Mouse (Mus musculus) adrenal gland, postnatal 4 days (tissue): ENCODE data around the gene Gm49661. TPM values are rescaled to one million over a fixed set of nuclear protein-coding genes. Genes with fewer than 3 reads are reported as not detected.

Source experiments
- DNase-seq, 2 experiments: peaks; one replicate each; pipeline ENCODE4 v3.0.0; 2021 to 2022; ENCODE audit warnings: low spot score in 2 of 2, mixed read lengths in 2 of 2
- total RNA-seq, 2 experiments: library from RNA; stranded (reverse); gene quantifications; 2 replicates each; pipeline ENCODE4 v1.2.3; 2021

Gm49661 gene
- total RNA-seq, 2 experiments from 2014 or later = not detected

GRCm38 (mm10) chr8:84967532-84968304 lies 1.5 kb downstream of the Gm49661 start:
- no peak for DNase-seq

DNA sequence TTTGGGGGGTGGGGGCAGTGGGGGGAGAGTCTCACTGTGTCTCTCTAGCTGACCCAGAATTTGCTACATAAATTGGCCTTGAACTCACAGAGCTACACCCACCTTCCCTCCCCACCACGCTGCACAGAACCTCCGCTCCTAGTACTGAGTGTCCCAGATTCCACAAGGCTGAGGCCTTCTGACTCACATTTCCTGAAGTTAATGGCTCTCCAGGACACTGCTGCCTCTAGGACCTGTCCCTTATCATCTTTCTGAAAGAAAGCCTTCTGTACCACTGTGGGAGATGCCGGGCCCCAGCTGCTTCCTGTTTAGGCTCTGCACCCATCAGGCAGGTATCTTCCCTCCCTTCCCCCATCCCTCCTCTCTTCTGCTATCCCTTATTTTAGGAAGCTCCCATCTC lies 2.6 kb downstream of the Gm49661 start:
- no peak for DNase-seq

- peak; percentile 69 to 80 for DNase-seq
Measured at GRCm38 (mm10) chr8:84965731-84966291, 3.4 kb downstream of the Gm49661 start.

DNA sequence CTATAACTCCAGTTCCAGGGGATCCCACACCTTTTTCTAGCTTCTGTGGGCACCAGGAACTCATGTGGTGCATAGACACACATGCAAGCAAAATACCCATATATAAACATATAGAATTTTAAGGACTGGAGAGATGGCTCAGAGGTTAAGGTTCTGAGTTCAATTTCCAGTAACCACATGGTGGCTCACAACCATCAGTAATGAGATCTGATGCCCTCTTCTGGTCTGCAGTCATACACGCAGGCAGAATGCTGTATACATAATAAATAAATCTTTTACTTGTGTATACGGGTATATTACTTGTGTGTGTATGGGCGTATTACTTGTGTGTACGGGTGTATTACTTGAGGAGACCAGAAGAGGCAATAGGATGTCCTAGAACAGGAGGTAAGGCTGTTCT lies 5.3 kb downstream of the Gm49661 start:
- no peak for DNase-seq

- no peak for DNase-seq
Measured at GRCm38 (mm10) chr8:84959811-84960210, 9.4 kb downstream of the Gm49661 start.

- DNase-seq = peak in 1 of 2 experiments; percentile 64
Measured at GRCm38 (mm10) chr8:84956768-84957167, 12.5 kb downstream of the Gm49661 start.

DNA sequence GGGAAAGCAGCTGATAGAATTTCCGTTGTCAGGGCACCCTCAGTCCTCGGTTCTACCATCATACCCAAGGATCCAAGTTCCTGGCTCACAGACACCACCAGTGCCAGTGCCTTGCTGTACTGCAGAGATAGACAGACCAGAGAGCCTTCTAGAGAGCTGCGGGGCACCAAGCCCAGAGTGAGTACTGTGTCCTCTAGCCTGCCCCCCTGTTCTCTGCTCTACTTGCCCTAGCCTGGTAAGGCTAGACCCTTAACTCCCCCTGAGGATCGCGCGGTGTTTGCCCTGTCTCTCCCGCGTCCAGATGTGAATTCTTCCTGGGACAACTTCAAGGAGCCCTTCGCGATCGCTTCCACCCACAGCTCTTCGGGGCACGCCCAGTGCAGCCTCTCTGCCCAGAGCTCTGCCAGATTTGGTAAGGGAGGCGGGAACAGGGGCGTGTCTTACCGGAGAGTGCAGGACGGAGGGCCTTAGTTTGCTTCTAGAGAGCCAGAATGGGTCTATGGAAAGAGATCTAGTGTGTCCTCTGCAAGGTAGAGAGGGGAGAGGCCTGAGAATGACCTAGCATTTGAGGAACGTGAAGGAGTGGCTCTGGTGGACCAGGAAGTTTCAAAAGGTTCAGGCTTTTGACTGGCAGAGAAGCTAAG lies 16.5 kb downstream of the Gm49661 start:
- no peak for DNase-seq

DNA sequence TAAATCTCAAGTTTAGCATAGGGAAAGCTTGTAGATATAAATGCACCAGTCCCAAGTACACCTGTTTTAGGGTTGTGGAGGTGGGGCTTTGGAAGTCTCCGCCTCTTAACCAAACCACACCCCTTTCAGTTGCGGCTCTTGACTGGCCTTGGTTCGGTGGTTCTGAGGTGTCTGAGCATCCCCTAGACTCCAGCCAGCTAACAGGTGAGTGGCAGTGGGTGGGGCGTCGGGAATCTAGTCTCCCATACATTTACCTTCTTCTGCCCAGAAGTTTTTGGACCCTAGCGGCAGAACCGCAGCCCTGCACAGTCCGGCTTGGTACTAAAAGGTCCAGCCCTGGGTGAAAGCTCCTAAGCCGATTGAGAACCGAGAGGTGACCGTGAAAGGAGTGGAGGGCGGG lies 19.5 kb downstream of the Gm49661 start:
- DNase-seq = no peak

- DNase-seq = no peak
Measured at GRCm38 (mm10) chr8:84947241-84947545, 22.0 kb downstream of the Gm49661 start.

DNA sequence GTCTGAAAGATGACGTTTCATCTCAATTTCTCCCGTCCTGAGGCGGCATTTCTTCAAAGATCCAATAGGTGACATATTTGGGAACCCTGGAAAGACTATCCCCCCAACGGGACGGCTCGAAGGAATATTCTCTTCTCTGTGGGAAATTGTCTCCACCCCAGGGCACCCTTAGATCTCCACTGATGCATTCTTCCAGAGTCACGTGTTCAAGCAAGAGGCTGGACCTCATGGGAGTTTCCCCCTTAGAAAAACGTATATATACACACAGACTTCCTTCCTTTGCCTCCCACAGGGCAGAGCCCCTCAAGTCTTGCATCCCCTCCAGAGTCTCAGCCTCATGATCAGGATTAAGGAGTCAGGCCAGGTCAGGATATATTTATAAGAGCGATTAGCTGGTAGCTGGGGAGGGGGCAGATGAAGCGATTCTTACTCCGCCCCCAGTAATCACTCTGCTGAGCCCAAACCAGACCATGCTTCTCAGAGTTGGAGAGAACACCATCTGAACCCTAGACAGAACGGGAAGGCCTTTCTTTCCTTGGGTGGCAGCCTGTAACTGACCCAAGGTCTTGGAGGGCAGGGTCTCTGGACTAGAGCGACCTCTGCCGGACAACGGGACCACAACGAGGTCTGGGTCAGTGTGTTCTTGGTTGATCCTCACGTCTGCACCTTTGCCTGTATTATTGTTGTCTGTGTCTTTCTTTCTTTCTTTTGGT lies 22.5 kb downstream of the Gm49661 start, which contains the start of gene Rtbdn:
Gene Rtbdn (plus strand): TSS at position 464 of the 713 bp plus-strand sequence.
- no peak for DNase-seq

- no peak for DNase-seq
Measured at GRCm38 (mm10) chr8:84945633-84946527, 23.4 kb downstream of the Gm49661 start.

DNA sequence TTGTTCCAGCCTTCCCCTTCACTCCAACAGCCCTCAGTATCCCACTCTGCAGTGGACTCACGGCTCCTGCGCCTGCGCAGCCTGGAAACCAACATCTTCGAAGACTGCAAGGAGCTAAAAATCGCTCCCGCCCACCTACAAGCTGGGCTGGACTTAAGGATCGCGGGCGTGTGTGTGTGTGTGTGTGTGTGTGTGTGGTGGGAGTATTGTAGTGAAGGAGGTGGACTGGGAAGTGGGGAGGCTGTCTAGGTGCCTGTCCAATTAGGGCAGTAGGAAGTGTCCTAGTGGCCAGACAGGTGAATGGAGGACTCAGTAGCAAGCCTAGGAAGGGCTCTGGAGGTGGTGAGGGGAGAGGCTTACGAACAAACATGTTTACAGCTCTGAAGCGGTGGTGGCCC lies 24.0 kb downstream of the Gm49661 start:
- DNase-seq = no peak

GRCm38 (mm10) chr8:84944478-84945160 lies 24.6 kb downstream of the Gm49661 start:
- no peak for DNase-seq

GRCm38 (mm10) chr8:84943699-84944098 lies 25.5 kb downstream of the Gm49661 start:
- DNase-seq = no peak

DNA sequence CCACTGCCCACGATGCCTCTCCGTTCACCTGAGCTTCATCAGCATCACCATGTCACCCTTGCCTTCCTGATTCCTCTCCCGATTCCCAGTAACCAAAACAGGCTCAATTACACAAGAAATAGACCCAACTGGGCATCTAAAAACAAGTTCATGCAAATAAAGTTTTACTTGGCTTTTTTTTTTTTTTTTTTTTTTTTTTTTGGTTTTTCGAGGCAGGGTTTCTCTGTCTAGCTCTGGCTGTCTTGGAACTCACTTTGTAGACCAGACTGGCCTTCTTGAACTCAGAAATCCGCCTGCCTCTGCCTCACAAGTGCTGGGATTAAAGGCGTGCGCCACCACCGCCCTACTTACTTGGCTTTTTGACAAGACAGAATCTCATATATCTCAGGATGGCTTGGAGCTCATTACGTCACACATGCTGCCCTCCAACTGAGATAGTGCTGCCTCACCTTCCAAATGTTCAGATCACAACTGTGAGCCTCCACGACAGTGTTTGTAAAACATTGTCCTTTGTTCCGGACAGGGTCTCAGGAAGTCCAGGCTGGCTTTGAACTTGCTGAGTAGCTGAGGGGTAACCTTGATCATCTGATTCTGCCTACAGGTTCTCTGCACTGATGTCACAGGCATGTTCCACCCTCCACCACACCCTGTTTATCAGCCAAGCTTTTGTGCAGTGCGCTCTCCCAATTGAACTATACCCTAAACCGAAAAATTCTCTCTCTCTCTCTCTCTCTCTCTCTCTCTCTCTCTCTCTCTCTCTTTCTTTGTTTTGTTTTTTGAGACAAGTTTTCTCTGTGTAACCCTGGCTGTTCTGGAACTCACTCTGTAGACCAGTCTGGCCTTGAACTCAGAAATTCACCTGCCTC lies 31.4 kb downstream of the Gm49661 start:
- no peak for DNase-seq

DNA sequence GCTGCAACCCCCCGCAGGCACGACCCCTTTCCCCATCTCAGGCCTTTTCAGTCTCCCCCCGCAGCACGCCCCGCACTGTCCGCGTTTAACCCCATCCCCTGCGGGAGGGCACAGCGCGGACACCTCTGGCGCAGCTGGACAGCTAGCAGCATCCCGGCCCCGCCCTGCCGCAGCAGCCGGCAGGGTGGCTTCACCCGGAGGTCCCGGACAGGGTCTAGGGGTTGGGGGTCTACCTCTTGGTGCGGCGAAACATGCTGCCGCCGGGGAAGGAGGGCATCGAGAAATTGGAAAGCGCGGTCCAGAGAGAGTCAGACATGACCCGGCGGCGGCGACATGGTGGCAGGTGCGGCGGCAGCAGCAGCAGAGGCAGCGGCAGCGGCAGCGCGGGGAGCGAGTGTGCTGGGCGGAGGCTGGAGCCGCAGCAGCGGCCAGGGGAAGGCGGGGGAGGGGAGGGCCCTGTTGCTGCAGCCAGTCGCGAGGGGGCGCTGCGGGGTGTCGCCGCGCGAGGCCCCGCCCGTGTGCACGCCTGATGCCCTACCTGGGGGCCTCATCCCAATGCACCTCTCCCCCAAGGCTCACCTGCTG lies 32.2 kb downstream of the Gm49661 start, which contains the start of gene Mast1:
Gene Mast1 (minus strand): TSS at position 398 of the 585 bp plus-strand sequence.
- peak in 1 of 2 experiments; percentile 44 for DNase-seq

DNA sequence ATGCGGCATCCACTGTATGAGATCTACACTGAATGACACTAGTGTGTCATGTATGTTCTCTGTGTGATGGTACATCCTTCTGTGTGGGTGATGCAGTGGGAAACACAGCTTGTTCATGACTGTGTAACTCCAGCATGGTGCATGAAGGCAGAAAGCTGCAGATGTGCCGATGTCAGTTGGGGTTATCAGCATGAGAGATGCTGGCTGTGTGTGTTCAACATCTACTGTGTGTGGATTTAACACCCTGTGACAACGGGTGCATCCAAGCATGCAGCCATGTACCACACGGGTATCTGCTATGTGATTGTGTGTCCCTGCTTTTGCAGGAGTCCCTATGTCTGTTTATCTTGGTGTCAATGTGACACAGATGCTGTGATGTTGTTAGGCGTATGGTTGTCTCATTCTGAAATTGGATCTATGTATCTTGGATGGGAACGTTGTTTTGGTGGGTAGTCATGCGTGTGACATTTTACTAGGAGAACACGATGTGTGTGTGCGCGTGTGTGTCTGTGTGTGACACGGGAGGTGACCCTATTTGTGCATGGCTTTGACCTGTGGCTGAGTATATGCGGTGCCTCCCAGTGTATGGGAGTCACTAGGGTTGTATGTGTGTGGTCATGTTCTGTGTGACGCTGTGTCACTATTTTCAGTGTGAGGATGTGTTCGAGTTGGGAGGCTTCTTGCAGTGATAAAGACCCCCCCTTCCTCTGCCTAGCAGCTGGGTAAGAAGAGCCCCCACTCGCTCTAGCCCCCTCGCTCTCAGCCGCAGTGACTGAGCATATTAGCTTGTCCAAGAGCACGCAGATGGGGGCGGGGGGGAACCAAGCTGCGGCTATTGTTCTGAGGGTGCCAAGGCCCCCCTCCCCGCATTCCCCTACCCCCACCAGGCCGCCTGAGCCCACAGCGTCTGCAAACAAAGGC lies 32.9 kb downstream of the Gm49661 start:
- no peak for DNase-seq

GRCm38 (mm10) chr8:84935489-84935888 lies 33.7 kb downstream of the Gm49661 start:
- DNase-seq = no peak
